Mouse (Mus musculus): Measurements from ENCODE around the gene Mrpl46.

DNA sequence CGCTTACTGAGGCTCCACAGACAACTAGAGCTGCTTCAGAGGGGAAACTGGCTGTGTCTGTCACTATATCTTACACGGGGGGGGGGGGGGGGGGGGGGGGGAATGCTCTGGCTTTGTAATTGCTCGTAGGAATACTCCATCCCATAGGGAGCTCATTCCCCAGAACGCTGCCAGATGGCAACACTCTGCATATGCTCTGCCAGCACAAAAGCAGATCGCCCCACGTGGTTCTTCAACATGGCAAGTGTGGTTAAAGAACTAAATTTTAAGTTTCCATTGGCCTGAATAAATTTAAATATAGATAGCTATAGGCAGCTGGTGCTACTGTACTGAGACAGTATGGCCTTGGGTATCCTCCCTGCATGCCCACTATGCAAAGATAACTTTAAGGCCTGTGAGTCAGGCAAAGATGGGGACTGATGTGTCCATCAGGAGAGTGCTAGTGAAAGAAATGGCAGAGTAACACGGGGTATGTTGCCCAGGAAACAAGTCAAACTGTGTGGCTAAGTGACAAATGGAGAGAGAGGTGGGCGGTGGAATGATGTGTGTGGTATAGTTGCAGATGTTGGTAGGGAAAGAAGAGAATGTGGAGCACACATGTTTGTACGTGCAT is 14.6 kb upstream of the Mrpl46 start:
- TF ChIP-seq CTCF (IDR thresholded peaks at IDR 0.05; ENCODE audit: borderline replicate concordance, control insufficient read depth, extremely low read depth, insufficient read depth, low read length, poor library complexity) (no peak), POLR2A (IDR thresholded peaks at IDR 0.05; ENCODE audit: control insufficient read depth, extremely low read depth, insufficient read depth, low read length, poor library complexity) (no peak)
